Mouse (Mus musculus) MEL (cell line): ENCODE data around the gene Dgka. TPM values are rescaled to one million over a fixed set of nuclear protein-coding genes. Genes with fewer than 3 reads are reported as not detected.

Source experiments
- DNase-seq: peaks from one replicate; pipeline ENCODE4 v3.0.0; 2011; ENCODE audit warnings: low read depth, low spot score
- H3K27ac ChIP-seq: 2 replicates; pipeline ENCODE4 v1.5.1; 2012; ENCODE audit warnings: low read depth, mild to moderate bottlenecking, control low read depth, low read length, moderate library complexity; ENCODE audit not compliant: control insufficient read depth
- H3K27me3 ChIP-seq, 2 experiments: fragments of 150-350 bp in 1 of 2; sonication (generic) in 1 of 2; 2 replicates each; pipeline ENCODE4 v1.6.1; 2012; ENCODE audit warnings: low read length in 2 of 2, mild to moderate bottlenecking in 2 of 2, improper control_type of control experiment in 1 of 2, moderate library complexity in 1 of 2; ENCODE audit not compliant: insufficient read depth in 2 of 2, control insufficient read depth in 1 of 2
- H3K36me3 ChIP-seq, 2 experiments: 2 replicates each; pipeline ENCODE4 v1.6.1; 2012 to 2014; ENCODE audit warnings: low read length in 2 of 2, improper control_type of control experiment in 1 of 2, inconsistent platforms in 1 of 2, mild to moderate bottlenecking in 1 of 2; ENCODE audit not compliant: insufficient read depth in 2 of 2, control insufficient read depth in 1 of 2
- H3K4me1 ChIP-seq, 2 experiments: fragments of 150-350 bp in 1 of 2; sonication (generic) in 1 of 2; 2 replicates each; pipeline ENCODE4 v1.6.1; 2012; ENCODE audit warnings: low read length in 2 of 2, improper control_type of control experiment in 1 of 2, mild to moderate bottlenecking in 1 of 2; ENCODE audit not compliant: insufficient read depth in 2 of 2, control insufficient read depth in 1 of 2
- H3K4me3 ChIP-seq, 2 experiments: fragments of 150-350 bp in 1 of 2; sonication (generic) in 1 of 2; 2 replicates each; pipeline ENCODE4 v1.5.1; 2012; ENCODE audit warnings: low read depth in 2 of 2, low read length in 2 of 2, mild to moderate bottlenecking in 2 of 2, moderate library complexity in 2 of 2, control low read depth in 1 of 2, improper control_type of control experiment in 1 of 2; ENCODE audit not compliant: control insufficient read depth in 1 of 2, insufficient read depth in 1 of 2
- H3K79me2 ChIP-seq: 2 replicates; pipeline ENCODE4 v1.6.1; 2012; ENCODE audit warnings: mild to moderate bottlenecking, low read length, moderate library complexity; ENCODE audit not compliant: control insufficient read depth, poor library complexity, insufficient read depth
- H3K9ac ChIP-seq: 2 replicates; pipeline ENCODE4 v1.6.1; 2012; ENCODE audit warnings: low read depth, mild to moderate bottlenecking, control low read depth, low read length, moderate library complexity; ENCODE audit not compliant: control insufficient read depth, poor library complexity, severe bottlenecking
- H3K9me3 ChIP-seq: fragments of 150-350 bp; sonication (generic); replicated peaks from 2 replicates; pipeline ENCODE4 v1.6.1; 2012; ENCODE audit warnings: mild to moderate bottlenecking, low read length, improper control_type of control experiment, moderate library complexity; ENCODE audit not compliant: insufficient read depth
- CHD1 ChIP-seq: IDR thresholded peaks from 2 replicates; pipeline ENCODE4 v1.6.1; 2012; ENCODE audit warnings: low read depth, mild to moderate bottlenecking, inconsistent platforms, low read length, improper control_type of control experiment
- CHD2 ChIP-seq: IDR thresholded peaks from 2 replicates; pipeline ENCODE4 v1.6.1; 2011; ENCODE audit warnings: low read length, improper control_type of control experiment
- CTCF ChIP-seq, 3 experiments: IDR thresholded peaks in 2 of 3; conservative IDR thresholded peaks in 1 of 3; 2 replicates each; pipeline ENCODE4 v1.5.1; 2011 to 2012; ENCODE audit warnings: low read length in 3 of 3, low read depth in 2 of 3, mild to moderate bottlenecking in 2 of 3, improper control_type of control experiment in 1 of 3, inconsistent platforms in 1 of 3, mixed read lengths in 1 of 3, moderate library complexity in 1 of 3; ENCODE audit not compliant: control insufficient read depth in 1 of 3, insufficient read depth in 1 of 3, poor library complexity in 1 of 3, severe bottlenecking in 1 of 3
- EP300 ChIP-seq, 2 experiments: IDR thresholded peaks; 2 replicates each; pipeline ENCODE4 v1.6.1; 2011; ENCODE audit warnings: improper control_type of control experiment in 2 of 2, low read length in 2 of 2, low read depth in 1 of 2, mild to moderate bottlenecking in 1 of 2
- ETS1 ChIP-seq: IDR thresholded peaks from 2 replicates; pipeline ENCODE4 v1.6.1; 2012; ENCODE audit warnings: low read depth, mild to moderate bottlenecking, inconsistent platforms, low read length, improper control_type of control experiment, moderate library complexity
- GABPA ChIP-seq: IDR thresholded peaks from 2 replicates; pipeline ENCODE4 v1.6.1; 2012; ENCODE audit warnings: low read depth, mild to moderate bottlenecking, inconsistent platforms, low read length, improper control_type of control experiment, moderate library complexity
- HCFC1 ChIP-seq: IDR thresholded peaks from 2 replicates; pipeline ENCODE4 v1.6.1; 2012; ENCODE audit warnings: low read depth, mild to moderate bottlenecking, inconsistent platforms, low read length, improper control_type of control experiment, moderate library complexity
- JUND ChIP-seq: IDR thresholded peaks from 2 replicates; pipeline ENCODE4 v1.6.1; 2011; ENCODE audit warnings: low read depth, mild to moderate bottlenecking, improper control_type of control experiment, low read length
- KAT2A ChIP-seq: conservative IDR thresholded peaks from 2 replicates; pipeline ENCODE4 v1.6.1; 2012; ENCODE audit warnings: low read depth, low read length, improper control_type of control experiment, inconsistent platforms
- MAX ChIP-seq: IDR thresholded peaks from 2 replicates; pipeline ENCODE4 v1.6.1; 2011; ENCODE audit warnings: low read length, improper control_type of control experiment
- MAZ ChIP-seq: IDR thresholded peaks from 2 replicates; pipeline ENCODE4 v1.6.1; 2012; ENCODE audit warnings: low read depth, mild to moderate bottlenecking, inconsistent platforms, low read length, improper control_type of control experiment
- MYB ChIP-seq: IDR thresholded peaks from 2 replicates; pipeline ENCODE4 v1.6.1; 2011; ENCODE audit warnings: mild to moderate bottlenecking, low read depth, low read length, improper control_type of control experiment
- MYC ChIP-seq: IDR thresholded peaks from 2 replicates; pipeline ENCODE4 v1.6.1; 2011; ENCODE audit warnings: low read depth, mild to moderate bottlenecking, low read length, improper control_type of control experiment, moderate library complexity
- NRF1 ChIP-seq: IDR thresholded peaks from 2 replicates; pipeline ENCODE4 v1.6.1; 2014; ENCODE audit warnings: low read depth, mild to moderate bottlenecking, inconsistent platforms, low read length, improper control_type of control experiment, moderate library complexity; ENCODE audit not compliant: poor library complexity, insufficient read depth, severe bottlenecking
- POLR2A ChIP-seq, 2 experiments: IDR thresholded peaks; 2 replicates each; pipeline ENCODE4 v1.6.1; 2011 to 2012; ENCODE audit warnings: low read length in 2 of 2, mild to moderate bottlenecking in 2 of 2, control low read depth in 1 of 2, improper control_type of control experiment in 1 of 2, low read depth in 1 of 2, moderate library complexity in 1 of 2; ENCODE audit not compliant: control insufficient read depth in 1 of 2, insufficient read depth in 1 of 2, poor library complexity in 1 of 2
- POLR2AphosphoS2 ChIP-seq: IDR thresholded peaks from 2 replicates; pipeline ENCODE4 v1.6.1; 2011; ENCODE audit warnings: low read length, improper control_type of control experiment
- RAD21 ChIP-seq: IDR thresholded peaks from 2 replicates; pipeline ENCODE4 v1.6.1; 2011; ENCODE audit warnings: mild to moderate bottlenecking, low read depth, low read length, improper control_type of control experiment
- SIN3A ChIP-seq: IDR thresholded peaks from 2 replicates; pipeline ENCODE4 v1.6.1; 2012; ENCODE audit warnings: low read length, improper control_type of control experiment, inconsistent platforms
- SMC3 ChIP-seq: IDR thresholded peaks from 2 replicates; pipeline ENCODE4 v1.6.1; 2011; ENCODE audit warnings: low read depth, low read length, improper control_type of control experiment
- TBP ChIP-seq: IDR thresholded peaks from 2 replicates; pipeline ENCODE4 v1.8.0; 2011; ENCODE audit warnings: low read depth, low read length, improper control_type of control experiment
- USF1 ChIP-seq: IDR thresholded peaks from 2 replicates; pipeline ENCODE4 v1.6.1; 2014; ENCODE audit warnings: low read depth, mild to moderate bottlenecking, inconsistent platforms, low read length, improper control_type of control experiment, moderate library complexity
- ZC3H11A ChIP-seq: IDR thresholded peaks from 2 replicates; pipeline ENCODE4 v1.6.1; 2012; ENCODE audit warnings: low read depth, mild to moderate bottlenecking, inconsistent platforms, low read length, improper control_type of control experiment
- polyA plus RNA-seq, 2 experiments: library from polyadenylated mRNA; stranded (reverse) in 1 of 2; unstranded in 1 of 2; fragments of >175 nt in 1 of 2; fragments of >200 nt in 1 of 2; gene quantifications; 2 replicates each; pipeline versions ENCODE4 v1.2.1 to v1.2.4; 2012; ENCODE audit warnings: low replicate concordance in 2 of 2, low read depth in 1 of 2; ENCODE audit not compliant: insufficient read length in 2 of 2, insufficient read depth in 1 of 2, missing spikeins in 1 of 2
- total RNA-seq: library from RNA; depleted of rRNA; stranded (reverse); fragments of 300-350 nt; gene quantifications from 2 replicates; pipeline ENCODE4 v1.2.3, GENCODE M21; 2012

Dgka gene
- total and polyA plus RNA-seq, 3 experiments, result 0.69 to 3.5 TPM; not detected in 1

DNA sequence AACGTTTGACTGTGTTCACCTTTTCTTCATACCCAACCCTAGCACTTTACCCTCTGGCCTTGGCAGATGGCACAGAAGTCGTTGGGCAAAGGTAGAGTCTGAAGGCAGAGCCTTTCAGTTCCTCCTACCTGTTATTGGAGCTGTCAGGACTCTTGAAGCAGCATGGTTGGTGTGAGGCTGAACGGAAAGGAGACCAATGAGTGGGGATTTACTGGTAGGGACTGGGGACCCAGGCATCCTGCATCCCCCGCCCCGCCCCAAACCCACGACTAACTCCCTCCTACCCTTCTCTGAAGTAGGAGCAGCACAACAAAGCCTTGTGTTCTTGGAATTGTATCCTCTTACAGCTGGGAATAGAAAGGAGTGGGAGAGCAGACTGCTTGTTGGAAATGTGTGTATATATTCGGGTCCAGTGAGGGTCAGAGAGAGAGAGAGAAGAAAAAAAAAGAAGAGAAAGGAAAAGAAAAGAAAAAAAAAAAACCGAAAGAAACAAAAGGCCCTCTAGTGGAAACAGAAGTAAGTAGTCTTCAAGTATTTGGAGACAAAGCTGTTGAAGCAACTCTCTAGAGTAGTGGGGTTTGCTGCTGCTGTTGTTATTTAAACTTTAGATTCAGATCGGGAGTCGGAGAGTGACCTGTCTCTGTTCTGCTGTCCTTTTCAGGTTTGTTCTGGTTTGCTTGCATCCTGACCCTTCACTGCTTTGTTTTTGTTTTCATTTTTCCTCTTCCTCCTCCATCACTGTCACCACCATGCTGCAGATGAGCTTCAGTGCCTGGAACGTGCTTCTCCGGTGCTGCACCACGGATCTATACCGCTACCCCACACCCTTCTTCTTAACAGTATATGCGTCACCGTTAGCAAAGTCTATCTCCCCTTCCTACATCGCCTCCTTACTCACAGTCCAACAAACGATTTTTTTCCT, at the start of gene Dgka (continued):
- TF ChIP-seq POLR2A (IDR thresholded peaks at IDR 0.05; ENCODE audit: control insufficient read depth in 1 of 2, insufficient read depth in 1 of 2, low read depth in 1 of 2, low read length in 2 of 2, poor library complexity in 1 of 2), result no peak
- TF ChIP-seq NRF1, result no peak
- TF ChIP-seq POLR2AphosphoS2, result no peak
- TF ChIP-seq MYB, result no peak
- TF ChIP-seq EP300 (IDR thresholded peaks at IDR 0.05; ENCODE audit: low read depth in 1 of 2, low read length in 2 of 2), result no peak

GRCm38 (mm10) chr10:128794391-128794790, 49.7 kb upstream of the Dgka start:
- TF ChIP-seq POLR2AphosphoS2 (no peak), CHD2 (no peak), TBP (no peak), HCFC1 (no peak), CHD1 (no peak), MAX (no peak), CTCF (IDR thresholded peaks at IDR 0.05 in 2 of 3, conservative IDR thresholded peaks at IDR 0.05 in 1 of 3; ENCODE audit: control insufficient read depth in 1 of 3, insufficient read depth in 1 of 3, low read depth in 2 of 3, low read length in 3 of 3, poor library complexity in 1 of 3, severe bottlenecking in 1 of 3) (no peak), USF1 (no peak), MYC (no peak), KAT2A (no peak), SMC3 (no peak), JUND (no peak), RAD21 (no peak), POLR2A (IDR thresholded peaks at IDR 0.05; ENCODE audit: control insufficient read depth in 1 of 2, insufficient read depth in 1 of 2, low read depth in 1 of 2, low read length in 2 of 2, poor library complexity in 1 of 2) (no peak), SIN3A (no peak), ZC3H11A (no peak), EP300 (IDR thresholded peaks at IDR 0.05; ENCODE audit: low read depth in 1 of 2, low read length in 2 of 2) (no peak), GABPA (no peak), ETS1 (no peak), MAZ (no peak)
- Histone ChIP-seq H3K27me3 (no peaks in the 10 kb centered on the region), H3K27ac (no peak overlapping the region), H3K9ac (no peak overlapping the region), H3K4me3 (no peak overlapping the region), H3K79me2 (no peaks in the 10 kb centered on the region), H3K9me3 (no peaks in the 10 kb centered on the region), H3K4me1 (peaks cover 0 to 7% of the 10 kb centered on the region in 2 experiments; a peak in 1 of 4 replicates), H3K36me3 (peaks cover 0 to 5% of the 10 kb centered on the region in 2 experiments; a peak in 2 of 4 replicates)
- no peak for DNase-seq
